Mouse (Mus musculus): ENCODE results near the gene Cdx2.

Gene Cdx2

DNA sequence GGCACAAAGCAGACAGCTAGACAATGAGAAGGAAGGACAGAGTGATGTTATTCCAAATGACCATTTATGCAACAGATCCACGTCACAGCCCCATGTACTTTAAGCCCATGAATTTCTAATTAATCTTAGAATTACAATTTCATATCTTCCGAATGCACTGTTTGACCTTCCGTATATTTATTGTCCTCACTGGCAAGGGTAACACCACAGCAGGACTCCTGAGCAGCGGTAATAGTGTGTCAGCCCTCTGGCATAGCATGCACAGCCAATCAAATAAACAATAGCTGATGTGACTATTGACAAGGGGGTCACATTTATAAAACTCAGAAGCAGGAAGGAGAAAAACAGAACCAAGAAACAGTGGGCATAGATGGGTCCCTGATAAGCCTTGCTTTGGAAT lies 46.3 kb downstream of the Cdx2 start:
- no peak for DNase-seq (ENCODE audit: low spot score in 2 of 2)

DNA sequence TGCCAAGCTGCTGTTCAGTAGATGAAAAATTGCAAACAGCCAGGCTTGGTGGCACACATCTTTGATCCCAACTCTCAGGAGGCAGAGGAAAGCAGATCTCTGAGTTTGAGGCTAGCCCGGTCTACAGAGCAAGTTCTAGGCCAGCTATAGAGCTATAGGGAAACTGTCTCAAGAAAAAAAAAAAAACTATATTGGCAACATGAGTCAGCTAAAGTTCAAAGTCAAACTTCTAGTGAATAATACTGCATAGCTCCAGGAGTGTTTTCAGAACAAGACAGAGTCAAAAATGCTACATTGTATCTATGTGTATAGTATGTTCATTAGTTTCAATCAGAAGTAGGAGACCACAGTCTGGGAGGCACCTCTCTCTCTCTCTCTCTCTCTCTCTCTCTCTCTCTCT lies 46.9 kb downstream of the Cdx2 start:
- no peak for DNase-seq (ENCODE audit: low spot score in 2 of 2)

Measured in spleen, postnatal 4 days (tissue).